Mouse (Mus musculus): Measurements from ENCODE around the gene Kbtbd12.

The Kbtbd12 gene

GRCm38 (mm10) chr6:88500405-88500767 is 137.4 kb downstream of the Kbtbd12 start:
- DNase-seq (ENCODE audit: low spot score): no peak

- peak; percentile 47 for DNase-seq (ENCODE audit: low spot score)
These were observed 138.0 kb downstream of the Kbtbd12 start for GRCm38 (mm10) chr6:88499481-88500404.
